Mouse (Mus musculus) megakaryocyte, embryonic 14.5 days (primary cell): Measurements from ENCODE around the gene Epb41l3.

ENCODE experiments used
- FLI1 ChIP-seq: IDR thresholded peaks from 2 replicates; pipeline ENCODE4 v1.6.1; 2012; ENCODE audit warnings: low read length, inconsistent platforms, mixed read lengths
- GATA1 ChIP-seq: IDR thresholded peaks from 3 replicates; pipeline ENCODE4 v1.6.1; 2012; ENCODE audit warnings: mixed read lengths, low read length, inconsistent platforms, borderline replicate concordance

DNA sequence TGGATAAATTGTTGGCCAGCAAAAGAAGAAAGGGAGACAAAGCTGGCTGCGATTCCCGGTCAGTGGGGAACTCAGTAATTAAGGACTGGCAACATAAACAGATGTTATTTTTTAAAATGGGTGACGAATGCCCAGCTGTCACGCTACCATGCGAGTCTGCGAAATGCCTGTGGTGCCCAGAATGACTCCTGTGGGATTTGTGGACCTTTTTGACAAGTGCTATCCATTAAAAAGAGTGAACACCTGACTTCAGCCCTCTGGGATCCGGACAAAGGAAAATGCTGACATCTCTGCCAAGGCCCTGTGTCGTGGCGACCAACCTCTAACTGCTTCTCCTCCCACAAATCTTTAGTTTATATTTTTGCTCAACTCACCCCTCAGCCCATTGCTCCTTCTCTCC lies 232.2 kb downstream of the Epb41l3 start:
- TF ChIP-seq GATA1, result no peak
- TF ChIP-seq FLI1, result no peak
